Mouse (Mus musculus): ENCODE data around the gene Apool.

Gene Apool

DNA sequence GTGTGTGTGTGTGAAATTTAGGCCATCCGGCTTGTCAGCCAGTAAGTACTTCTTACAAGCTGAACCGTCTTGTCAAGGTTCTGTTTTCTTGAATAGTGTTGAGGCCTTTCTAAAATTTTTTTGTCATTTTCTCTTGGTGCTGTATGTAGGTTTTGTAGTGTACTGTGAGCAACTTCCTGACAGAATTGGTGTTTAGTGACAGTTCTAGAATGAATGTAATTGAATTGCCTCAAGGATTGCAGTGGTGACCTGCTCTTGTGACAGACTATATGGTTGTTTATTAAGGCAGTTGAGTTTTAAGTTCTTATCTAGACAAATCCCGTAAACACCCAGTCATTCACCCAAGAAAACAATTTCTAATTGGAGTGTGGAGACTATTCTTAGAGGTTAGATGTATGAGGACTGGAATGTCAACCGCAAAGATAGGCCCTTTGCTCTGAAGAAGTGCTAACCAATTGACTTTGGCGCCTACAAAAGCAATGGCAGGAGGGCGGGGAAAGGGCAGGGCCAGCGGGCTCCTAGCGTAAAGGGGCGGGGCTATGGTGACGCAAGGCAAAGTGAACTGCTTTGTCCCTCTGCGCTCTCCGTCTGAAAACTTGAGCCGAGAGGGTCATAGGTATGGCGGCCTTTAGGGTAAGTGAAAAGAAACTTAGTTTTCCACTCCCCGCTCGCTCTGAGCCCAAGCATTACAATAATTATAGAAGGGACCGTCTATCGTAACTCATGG lies at the start of gene Apool:
Gene Apool (plus strand): TSS at position 531 of the 727 bp plus-strand sequence.
- peak; percentile 83 for DNase-seq (ENCODE audit: low spot score)

DNA sequence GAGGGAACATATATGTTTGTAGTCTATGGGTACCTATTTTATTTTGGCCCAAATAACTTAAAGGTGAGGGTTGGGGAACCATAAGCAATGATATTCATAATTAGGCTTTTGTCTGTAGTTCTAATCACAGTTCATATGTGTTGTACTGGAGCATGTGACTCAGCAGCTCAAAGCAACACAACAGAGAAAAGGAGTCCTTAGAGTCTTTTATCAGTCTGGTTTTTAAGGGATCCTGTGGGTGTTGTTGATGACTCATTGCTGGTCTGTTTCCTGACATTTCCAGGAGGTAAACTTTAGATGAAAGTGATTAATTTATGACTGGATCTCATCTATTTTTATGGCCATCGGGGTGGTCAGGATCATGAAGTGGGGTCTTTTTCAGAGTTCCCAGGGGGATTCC lies 37.6 kb upstream of the Apool start:
- DNase-seq (ENCODE audit: low spot score), result peak; percentile 6

DNA sequence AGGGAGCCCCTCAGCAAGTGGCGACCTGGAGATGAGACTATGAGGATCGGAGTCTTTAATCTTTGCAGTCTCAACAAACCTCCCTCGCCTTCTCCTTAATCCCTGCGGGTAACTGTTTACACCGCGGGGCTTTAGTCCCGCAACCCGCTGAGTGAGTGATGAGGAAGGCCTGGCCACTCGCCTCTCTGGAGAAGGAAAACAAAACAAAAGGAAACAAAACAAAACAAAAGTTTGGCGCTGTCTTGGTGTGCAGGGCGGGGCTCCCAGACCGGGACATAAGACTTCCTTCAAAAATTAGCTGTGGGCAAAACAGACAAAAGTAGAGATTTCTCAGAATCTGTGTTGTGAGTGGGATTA lies 375 bp downstream of the Apool start:
- DNase-seq (ENCODE audit: low spot score), result no peak

DNA sequence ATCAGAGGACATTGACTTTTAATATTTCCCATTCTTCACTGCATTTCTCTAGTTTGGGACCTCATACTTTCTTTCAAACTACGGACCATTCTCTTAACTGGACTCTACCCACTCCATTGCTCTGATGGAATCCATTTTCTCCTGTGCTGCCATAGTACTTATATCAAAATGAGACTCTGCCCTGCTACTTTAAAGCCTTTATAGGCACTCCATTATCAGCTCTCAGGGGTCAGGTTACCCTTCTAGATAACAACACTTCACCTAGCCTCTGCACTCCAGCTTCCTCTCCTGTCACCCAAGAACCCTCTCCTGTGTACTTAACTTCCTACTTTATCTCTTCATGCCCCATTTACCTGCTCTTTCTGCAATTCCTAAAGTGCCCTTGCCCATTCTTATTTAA lies 960 bp downstream of the Apool start:
- DNase-seq (ENCODE audit: low spot score), result no peak

DNA sequence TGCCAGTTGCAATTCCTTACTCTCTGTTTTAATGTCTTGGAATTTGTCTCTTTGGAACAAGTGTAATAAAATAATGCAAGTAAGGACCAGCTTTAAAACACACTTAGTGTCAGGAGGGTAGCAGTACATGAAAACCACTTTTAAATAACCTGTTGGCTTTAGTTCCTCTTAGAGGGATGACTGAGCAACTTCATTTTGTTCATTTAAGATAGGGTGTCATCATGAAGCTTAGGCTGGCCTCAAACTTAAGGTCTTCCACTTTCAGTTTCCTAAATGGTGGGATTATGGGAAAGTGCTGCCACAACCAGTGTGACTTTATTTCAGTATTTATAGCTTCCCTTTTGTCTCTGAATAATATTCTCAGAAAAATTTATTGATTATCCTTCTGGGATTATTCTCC lies 9.1 kb downstream of the Apool start:
- no peak for DNase-seq (ENCODE audit: low spot score)

DNA sequence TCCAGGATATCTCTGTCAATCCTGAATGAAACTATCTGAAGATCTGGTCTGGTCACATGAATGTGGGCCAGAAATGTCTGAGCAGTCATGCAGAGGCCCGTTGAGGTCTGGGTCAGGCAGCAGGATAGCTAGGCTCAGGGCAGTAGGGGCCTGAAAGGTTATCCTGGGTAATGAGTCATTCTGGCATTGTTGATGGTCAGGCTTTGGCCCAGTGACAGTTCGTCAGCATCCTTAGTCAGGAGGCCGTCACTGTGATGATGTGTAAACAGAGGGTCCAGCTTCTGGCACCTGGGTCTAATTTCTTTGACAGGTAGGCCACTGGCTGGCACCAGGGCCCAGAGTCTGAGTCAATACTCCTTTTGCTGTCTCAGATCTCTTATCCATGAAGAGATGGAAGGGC lies 28.4 kb downstream of the Apool start:
- DNase-seq (ENCODE audit: low spot score), result peak; percentile 6

DNA sequence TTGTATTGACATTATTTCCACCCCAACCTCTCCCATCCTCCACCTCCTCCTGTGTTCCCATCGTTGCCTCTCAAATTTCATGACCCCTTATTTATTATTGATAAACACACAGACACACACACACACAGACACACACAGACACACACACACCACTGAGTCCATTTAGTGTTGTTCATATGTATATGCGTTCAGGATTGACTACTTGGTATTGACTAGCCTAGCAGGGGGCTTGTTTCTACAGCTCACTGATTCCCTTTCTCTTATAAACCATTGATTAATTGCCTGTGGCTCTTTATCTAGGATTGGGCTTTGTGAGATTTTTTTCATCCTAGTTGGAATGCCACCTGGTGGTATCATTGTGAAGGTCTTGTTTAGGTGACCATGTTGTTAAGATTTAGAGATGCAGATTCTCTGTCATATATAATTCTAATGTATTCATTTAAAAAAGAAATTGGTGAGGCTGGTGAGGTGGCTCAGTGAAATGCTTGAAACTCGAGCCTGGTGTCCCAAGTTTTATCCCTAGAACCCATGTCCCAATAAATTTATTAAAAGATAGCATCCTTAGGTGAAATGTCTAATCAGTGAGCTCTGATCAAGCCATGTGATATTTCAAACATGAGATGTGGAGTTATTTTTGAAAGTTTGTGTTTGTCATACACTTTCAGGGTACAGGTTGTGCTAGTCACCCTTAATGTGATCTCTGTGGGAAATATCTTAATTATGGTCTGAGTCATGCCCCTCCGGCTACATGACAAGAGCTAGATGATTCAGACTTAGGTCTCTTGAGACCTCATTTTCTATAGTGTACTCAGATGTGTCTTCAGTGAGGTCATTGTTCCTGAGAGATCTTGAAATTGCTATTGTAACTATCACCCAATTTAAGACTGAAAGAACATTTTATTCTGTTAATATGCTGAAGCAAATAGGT lies 36.6 kb downstream of the Apool start:
- peak; percentile 47 for DNase-seq (ENCODE audit: low spot score)

DNA sequence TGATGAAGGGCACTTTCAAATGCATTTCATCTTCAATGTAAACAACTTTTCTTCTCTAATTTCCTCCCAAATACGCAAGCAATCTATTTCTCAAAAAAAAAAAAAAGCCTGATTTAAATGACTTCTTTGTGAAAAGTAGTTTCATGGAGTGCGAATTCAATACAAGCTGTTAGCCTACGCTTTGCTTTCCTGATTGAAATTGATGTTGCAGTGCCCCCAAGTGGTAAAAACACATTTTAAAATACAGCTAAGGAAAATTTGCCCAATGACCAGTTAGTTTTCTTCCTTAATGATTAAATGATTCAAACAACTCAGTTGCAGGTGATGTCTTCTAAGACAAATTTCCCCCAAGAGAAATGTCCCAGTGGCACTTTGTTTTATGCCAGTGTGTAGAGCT lies 37.3 kb downstream of the Apool start:
- peak; percentile 60 for DNase-seq (ENCODE audit: low spot score)

DNA sequence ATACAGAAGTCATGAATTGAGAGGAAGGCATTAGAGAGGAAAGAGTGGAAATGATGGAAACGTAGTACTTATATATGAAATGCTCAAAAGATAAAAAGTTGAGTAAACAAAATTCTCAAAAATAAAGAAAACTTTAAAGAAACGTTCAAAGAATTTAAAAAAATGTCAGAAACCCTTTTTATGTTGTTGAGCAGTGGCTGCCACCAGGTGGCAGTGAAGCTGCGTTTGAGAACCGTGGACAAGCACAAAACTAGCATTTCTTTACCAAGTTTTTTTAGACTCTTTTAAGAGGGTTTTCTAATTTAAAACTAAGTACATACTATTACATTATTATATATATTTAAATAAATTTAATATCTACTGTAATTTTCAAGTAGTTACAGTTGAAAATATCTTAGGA lies 57.3 kb downstream of the Apool start:
- no peak for DNase-seq (ENCODE audit: low spot score)

DNA sequence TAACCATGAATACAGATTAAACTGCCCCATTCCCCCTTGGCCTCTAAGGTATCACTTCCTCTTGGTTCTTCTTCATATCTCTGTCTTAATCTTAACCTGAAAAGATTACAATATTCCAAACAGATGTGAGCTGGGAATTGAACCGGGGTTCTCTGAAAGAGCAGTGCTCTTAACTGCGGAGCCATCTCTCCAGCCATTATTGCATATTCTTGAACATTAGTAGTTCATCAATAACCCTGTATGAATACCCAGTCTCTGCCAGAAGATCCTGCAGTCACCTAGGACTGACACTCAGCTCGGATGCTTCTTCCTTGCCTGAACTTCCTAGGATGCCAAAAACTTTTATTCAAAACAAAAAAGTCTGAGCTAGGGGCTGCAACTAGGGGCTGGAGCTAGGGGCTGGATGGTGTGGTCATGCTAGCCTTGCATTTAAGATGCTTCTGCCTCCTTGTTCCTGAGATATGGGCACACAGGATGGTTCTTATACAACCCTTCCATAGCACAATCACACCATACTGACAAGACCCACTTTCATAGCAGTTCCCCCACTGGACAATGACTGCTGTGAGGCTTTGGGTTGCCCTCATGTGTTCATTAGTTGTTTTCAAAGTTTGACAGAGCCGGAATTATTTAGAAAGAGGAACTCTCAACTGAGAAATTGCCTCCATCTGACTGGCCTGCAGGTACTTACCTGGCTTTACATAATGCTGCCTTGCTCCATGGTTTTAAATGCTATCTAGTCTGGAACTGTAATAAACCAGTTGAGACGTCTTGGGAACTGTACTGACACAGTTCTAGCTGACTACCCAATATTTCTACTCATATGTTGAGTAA lies 59.7 kb downstream of the Apool start:
- peak; percentile 68 for DNase-seq (ENCODE audit: low spot score)

DNA sequence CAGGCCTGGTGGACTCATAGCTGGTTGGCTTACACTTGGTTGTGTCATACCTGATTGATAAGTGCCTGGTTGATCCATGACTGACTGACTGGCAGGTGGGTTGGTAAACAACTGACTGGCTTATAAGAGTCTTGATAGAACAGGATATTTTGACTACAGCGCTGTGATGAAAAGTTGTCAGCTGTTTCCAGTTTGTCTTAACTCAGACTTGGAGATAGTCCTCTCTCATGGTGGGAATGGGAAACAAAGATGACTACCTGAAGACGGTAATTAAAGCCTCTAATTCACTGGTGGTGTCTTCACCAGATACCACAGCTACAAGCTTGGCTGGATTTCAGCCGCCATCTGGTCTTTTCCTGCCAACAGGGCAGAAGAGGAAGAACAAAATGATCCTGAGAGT lies 95.5 kb downstream of the Apool start, which contains the start of gene Satl1:
Gene Satl1 (minus strand): TSS at position 101 of the 400 bp plus-strand sequence.
- no peak for DNase-seq (ENCODE audit: low spot score)

DNA sequence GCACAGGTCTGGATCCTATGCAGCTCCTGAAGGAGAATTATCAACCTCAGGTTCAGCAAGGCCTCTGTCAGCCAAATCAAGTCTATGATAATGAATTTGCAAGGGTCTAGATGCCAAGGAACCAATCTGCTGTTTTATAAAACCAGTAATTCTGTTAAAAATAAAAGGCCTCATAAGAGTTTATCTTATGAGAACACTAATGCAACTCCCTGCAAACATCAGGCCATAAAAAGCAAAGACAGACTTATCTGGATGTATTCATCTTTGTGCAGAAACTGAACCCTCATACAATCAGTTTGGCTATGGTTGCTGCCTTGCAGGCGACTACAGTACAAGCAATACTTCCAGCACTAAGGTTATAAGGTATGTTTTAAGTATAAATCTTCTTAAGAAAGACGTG lies 101.2 kb downstream of the Apool start:
- no peak for DNase-seq (ENCODE audit: low spot score)
